Mouse (Mus musculus) olfactory bulb, adult 2 months (tissue): Measurements from ENCODE around the gene Yipf2. TPM values are rescaled to one million over a fixed set of nuclear protein-coding genes. Genes with fewer than 3 reads are reported as not detected.

ENCODE experiments used
- H3K27ac ChIP-seq: fragments of 200-500 bp; 2 replicates; pipeline ENCODE4 v1.5.1; 2012; ENCODE audit warnings: low read depth, low read length; ENCODE audit not compliant: insufficient read depth
- H3K4me1 ChIP-seq: fragments of 200-500 bp; 2 replicates; pipeline ENCODE4 v1.6.1; 2012; ENCODE audit warnings: low read length; ENCODE audit not compliant: control insufficient read depth, insufficient read depth
- H3K4me3 ChIP-seq: fragments of 200-500 bp; 2 replicates; pipeline ENCODE4 v1.5.1; 2012; ENCODE audit warnings: mild to moderate bottlenecking, low read depth, low read length, moderate library complexity; ENCODE audit not compliant: insufficient read depth
- CTCF ChIP-seq: fragments of 200-500 bp; IDR thresholded peaks from 2 replicates; pipeline ENCODE4 v1.5.1; 2012; ENCODE audit warnings: low read depth, mild to moderate bottlenecking, low read length, moderate library complexity; ENCODE audit not compliant: insufficient read depth
- POLR2A ChIP-seq: fragments of 200-500 bp; IDR thresholded peaks from 2 replicates; pipeline ENCODE4 v1.6.1; 2012; ENCODE audit warnings: mild to moderate bottlenecking, low read depth, low read length, moderate library complexity; ENCODE audit not compliant: insufficient read depth
- WGBS: fragments of 180-500 bp; shearing (Covaris S2); methylation state at CpG from one replicate; pipeline ENCODE4 v1.1.7; 2018; 5-methylcytosine and 5-hydroxymethylcytosine counted together
- polyA plus RNA-seq: library from polyadenylated mRNA; stranded (reverse); fragments of >200 nt; gene quantifications from 2 replicates; pipeline ENCODE4 v1.2.4, GENCODE M21; 2012; ENCODE audit warnings: low replicate concordance; ENCODE audit not compliant: missing spikeins, insufficient read depth, insufficient read length

The Yipf2 gene
- polyA plus RNA-seq, 1 experiment = not detected

- TF ChIP-seq POLR2A (no peak), CTCF (no peak)
- peaks cover 3% of the 10 kb centered on the region for H3K4me1 ChIP-seq
- no peak overlapping the region for H3K4me3 ChIP-seq
- H3K27ac ChIP-seq = no peak overlapping the region
- WGBS = 75% methylated on average over 2 of the region's 2 CpGs
Measured at GRCm38 (mm10) chr9:21567051-21567450, 25.6 kb downstream of the Yipf2 start.

DNA sequence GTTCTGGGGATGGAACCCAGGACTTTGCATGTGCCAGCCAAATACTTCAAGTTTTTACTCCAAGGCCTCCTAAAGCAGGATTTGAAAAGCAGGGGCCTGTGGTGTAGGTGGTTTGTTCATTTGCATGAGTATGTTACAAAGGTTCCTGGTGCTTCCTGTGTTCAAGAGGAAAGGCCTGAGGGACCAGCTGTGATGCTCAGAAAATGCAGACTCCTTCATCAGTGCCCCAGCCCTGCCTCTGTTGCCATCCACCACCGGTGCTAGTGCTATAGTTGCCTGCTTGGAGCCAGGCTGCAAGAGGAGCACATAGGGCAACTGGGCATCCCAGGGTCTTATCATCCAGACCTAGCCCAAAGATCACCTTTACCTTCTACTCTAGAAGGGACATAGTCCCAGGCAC is 26.1 kb downstream of the Yipf2 start:
- no peak for TF ChIP-seq CTCF
- TF ChIP-seq POLR2A = no peak
- no peak overlapping the region for H3K27ac ChIP-seq
- peaks cover 3% of the 10 kb centered on the region for H3K4me1 ChIP-seq
- no peak overlapping the region for H3K4me3 ChIP-seq
- 75% methylated on average over 1 of the region's 1 CpGs for WGBS

DNA sequence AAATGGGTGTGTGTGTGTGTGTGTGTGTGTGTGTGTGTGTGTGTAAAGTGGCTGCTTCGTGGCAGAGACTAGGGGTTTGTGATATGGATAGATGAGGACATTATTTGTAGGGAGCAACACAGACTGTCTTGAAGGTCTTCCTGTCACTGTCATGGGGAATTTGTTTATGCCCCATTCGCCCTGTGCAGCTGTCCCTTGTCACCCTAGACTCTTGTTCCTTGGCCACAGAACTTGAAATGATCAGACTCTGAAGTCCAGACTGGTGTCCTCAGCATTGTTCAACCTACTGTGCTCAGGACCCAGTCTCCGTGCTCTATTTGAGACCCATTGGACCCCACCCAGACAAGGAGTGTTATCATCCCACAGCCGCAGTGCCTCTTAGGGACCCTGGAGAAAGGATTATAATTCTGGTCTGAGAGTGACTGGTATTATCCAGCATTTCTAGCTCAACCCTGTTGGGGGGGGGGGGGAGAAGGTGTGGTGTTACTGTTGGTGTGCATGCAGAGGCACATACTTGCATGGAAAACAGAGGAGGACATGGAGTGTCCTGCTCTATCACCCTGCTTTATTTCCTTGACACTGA is 27.5 kb downstream of the Yipf2 start:
- H3K4me3 ChIP-seq = no peak overlapping the region
- TF ChIP-seq CTCF = no peak
- no peak for TF ChIP-seq POLR2A
- peaks cover 3% of the 10 kb centered on the region for H3K4me1 ChIP-seq
- WGBS = 79% methylated on average over 4 of the region's 4 CpGs
- no peak overlapping the region for H3K27ac ChIP-seq

DNA sequence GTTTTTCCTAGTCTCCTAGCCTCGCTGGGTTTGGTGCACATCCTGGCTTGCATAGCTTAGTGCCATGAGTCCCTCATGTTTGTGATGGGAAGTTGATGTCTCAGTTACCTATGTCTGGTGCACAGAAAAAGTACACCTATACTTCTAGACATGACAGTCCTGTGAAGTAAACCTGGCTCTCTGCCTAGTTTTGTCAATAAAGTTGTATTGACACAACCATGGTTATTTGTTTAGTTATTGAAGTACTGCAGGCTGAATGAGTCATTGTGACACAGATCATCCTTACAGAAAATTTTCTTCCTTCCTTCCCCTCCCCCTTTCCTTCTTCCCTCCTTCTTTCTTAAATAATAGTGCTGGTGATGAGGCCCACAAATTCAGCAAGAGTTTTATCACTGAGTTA is 28.2 kb downstream of the Yipf2 start:
- TF ChIP-seq CTCF = no peak
- TF ChIP-seq POLR2A = no peak
- Histone ChIP-seq H3K27ac (no peak overlapping the region), H3K4me3 (no peak overlapping the region), H3K4me1 (peaks cover 3% of the 10 kb centered on the region)
- 79% methylated on average over 1 of the region's 1 CpGs for WGBS

- WGBS = 92% methylated on average over 3 of the region's 3 CpGs
- Histone ChIP-seq H3K27ac (no peak overlapping the region), H3K4me1 (no peaks in the 10 kb centered on the region; the same call in 1 of the 2 replicates), H3K4me3 (no peak overlapping the region)
- TF ChIP-seq CTCF (no peak), POLR2A (no peak)
Measured at GRCm38 (mm10) chr9:21559151-21559550, 33.5 kb downstream of the Yipf2 start.

DNA sequence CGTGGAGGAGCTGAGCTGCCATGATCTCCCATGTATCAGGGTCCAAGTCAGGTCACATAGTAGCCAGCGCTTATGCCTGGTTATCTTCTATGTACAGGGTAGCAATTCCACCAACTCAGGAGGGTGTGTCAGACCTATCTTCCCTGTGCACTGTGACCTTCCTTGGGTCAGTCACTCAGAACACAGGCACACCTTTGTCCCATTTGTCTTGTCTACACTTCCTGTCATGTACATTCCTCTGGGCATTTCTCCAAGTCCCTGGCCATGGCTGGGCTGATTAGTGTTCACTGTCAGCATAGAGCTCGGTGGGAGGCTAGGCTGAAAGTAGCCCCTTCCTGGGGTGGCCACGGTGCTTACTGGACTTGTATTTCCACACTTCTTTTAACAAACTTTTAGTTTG is 34.3 kb downstream of the Yipf2 start:
- WGBS = 68% methylated on average over 4 of the region's 4 CpGs

DNA sequence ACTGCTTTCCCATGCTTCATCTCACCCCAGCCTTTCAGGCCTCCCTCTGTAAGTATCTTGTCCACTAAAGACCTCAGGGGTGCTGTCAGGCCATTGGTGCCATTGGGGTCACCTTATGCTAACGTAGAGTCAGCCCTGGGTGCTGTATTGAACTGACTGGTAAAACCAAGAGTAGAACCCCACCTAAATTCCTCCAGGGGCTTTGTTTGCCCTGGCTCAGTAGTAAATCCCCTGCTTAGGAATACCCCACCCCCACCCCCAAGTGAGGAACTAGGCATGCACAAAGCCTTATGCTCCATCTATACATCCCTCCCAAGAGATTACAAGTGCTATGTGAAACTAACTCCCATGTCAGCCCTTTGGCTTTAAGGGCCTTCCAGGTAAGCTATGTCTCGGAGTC is 35.1 kb downstream of the Yipf2 start:
- Histone ChIP-seq H3K4me1 (peaks cover 4% of the 10 kb centered on the region), H3K4me3 (no peak overlapping the region), H3K27ac (no peak overlapping the region)
- WGBS = 94% methylated on average over 2 of the region's 2 CpGs
- TF ChIP-seq CTCF (no peak), POLR2A (no peak)

More for the DNA sequence above, 34.3 kb downstream of the Yipf2 start:
- Histone ChIP-seq H3K4me3 (no peak overlapping the region), H3K27ac (no peak overlapping the region), H3K4me1 (peaks cover 4% of the 10 kb centered on the region)
- no peak for TF ChIP-seq POLR2A

- no peak for TF ChIP-seq POLR2A
- TF ChIP-seq CTCF = no peak
- 80% methylated on average over 2 of the region's 2 CpGs for WGBS
- Histone ChIP-seq H3K4me3 (no peak overlapping the region), H3K4me1 (peaks cover 4% of the 10 kb centered on the region), H3K27ac (no peak overlapping the region)
Measured at GRCm38 (mm10) chr9:21556996-21557395, 35.6 kb downstream of the Yipf2 start.

DNA sequence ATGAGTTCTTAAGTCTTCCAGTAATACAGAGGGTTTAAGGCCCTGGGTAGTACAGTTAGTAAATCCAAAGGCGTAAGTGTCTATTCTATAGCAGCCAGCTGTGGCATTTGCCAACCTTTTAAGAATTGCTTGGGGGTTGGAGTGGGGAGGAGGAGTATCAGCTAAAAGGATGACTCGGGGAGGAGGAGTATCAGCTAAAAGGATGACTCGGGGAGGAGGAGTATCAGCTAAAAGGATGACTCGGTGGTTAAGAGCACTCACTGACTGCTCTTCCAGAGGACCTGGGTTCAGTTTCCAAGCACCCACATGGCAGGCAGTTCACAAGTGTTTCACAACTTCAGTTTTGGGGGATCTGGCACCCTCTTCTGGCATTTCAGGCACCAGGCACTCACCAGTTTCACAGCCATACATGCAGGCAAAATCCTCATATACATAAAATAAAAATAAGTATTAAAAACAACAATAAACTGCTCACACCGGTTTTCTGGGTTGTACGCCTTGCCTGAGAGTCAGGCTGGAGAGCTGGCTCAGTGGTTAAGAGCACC is 37.4 kb downstream of the Yipf2 start:
- TF ChIP-seq CTCF (no peak), POLR2A (no peak)
- 65% methylated on average over 6 of the region's 6 CpGs for WGBS
- peaks cover 4% of the 10 kb centered on the region for H3K4me1 ChIP-seq
- no peak overlapping the region for H3K27ac ChIP-seq
- no peak overlapping the region for H3K4me3 ChIP-seq

DNA sequence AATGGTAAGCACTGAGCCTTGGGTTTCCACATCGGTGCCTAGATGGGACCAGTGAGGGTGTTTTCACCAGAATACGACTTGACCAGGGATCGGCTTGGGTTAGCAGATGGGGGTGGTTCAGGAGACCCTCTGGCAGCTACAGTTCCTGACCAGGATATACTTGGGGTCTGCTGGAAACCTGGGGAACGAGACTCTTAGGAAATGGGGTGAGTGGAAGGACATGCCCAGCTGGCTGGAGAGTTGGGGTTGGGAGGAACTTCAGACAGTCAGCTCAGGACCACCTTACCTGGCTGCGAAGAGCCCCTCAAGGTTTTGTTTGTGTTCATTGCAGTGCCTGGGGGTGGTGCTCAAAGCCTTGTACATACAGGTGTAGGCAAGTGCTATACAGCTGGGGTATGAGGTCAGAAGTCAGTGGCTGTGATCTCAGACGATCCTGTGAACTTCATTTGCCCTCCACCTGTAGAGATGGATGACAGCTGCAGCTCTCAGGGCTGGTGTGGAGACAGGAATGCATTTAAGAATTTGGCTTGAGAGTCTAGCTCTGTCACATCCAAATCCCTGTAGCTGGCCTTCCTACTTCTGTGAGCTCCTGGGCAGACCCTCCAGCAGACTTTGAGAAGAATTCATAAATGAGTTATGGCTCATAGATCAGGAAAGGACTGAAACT is 38.9 kb downstream of the Yipf2 start:
- TF ChIP-seq CTCF (no peak), POLR2A (no peak)
- WGBS = 87% methylated on average over 6 of the region's 6 CpGs

More for the DNA sequence above, 38.9 kb downstream of the Yipf2 start:
- no peak overlapping the region for H3K4me3 ChIP-seq
- H3K4me1 ChIP-seq = peaks cover 4% of the 10 kb centered on the region
- no peak overlapping the region for H3K27ac ChIP-seq
